Mouse (Mus musculus): ENCODE data around the gene Arvcf. TPM values are rescaled to one million over a fixed set of nuclear protein-coding genes. Genes with fewer than 3 reads are reported as not detected.

The Arvcf gene
- total RNA-seq, 2 experiments from 2014 or later, result 8.8 to 22.0 TPM

DNA sequence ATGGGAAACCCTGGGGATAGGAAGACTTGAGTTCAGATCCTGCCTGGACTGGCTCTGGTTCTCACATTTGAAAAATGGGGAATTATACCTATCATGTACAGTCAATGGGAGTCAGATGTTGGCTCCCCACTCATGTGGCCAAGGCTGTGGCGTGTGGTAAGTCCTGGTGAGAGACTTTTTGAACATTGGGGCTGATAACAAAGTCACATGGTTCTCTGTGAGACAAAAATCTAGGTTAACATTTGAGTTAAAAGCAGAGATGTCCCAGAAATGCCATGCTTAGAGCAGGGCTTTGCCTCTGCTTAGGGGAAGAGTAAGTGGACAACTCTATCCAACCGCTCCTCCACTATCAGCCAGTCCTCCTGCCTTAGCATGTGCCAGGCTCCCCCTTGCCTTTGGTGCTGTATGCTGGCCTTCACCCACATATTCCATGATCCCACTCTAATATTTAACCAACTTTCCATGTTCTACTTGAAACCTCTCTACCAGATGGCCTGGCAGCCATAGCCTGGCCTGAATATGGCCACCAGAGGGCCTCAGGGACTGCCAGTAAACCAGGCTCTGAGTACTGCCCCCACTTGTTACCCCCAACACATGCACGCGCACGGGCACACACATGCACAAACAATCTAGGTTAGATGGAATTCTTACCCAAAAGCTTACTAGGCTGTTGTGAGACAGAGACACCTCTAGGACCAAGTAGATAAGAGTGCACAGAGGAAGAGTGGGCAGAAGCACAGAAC lies 3.5 kb downstream of the Arvcf start:
- no peak for ATAC-seq (replicated peaks; ENCODE audit: low FRiP score, poor library complexity, severe bottlenecking)

GRCm38 (mm10) chr16:18353106-18353505 lies 5.1 kb downstream of the Arvcf start:
- peak; percentile 91 for ATAC-seq (replicated peaks; ENCODE audit: low FRiP score, poor library complexity, severe bottlenecking)

GRCm38 (mm10) chr16:18356961-18357360 lies 9.0 kb downstream of the Arvcf start:
- no peak for ATAC-seq (replicated peaks; ENCODE audit: low FRiP score, poor library complexity, severe bottlenecking)

DNA sequence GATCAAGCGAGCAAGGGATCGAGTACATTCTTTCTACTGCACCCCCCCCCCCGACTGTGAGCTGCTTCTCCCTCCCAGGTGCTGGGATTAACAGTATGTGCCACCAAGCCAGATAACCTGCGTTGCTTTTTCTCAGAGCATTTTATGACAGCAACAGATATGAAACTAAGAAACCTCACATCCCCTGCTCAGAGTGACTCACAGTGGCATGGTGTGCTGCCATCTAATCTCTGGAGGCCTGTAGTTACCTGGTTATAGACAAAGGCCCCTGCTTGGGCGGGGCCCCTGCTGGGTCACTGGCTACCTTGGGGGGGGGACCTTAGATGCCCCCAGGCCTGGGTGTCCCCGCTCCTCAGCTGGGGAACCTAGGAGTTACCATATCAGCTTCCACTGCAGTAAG lies 10.0 kb downstream of the Arvcf start:
- no peak for ATAC-seq (replicated peaks; ENCODE audit: low FRiP score, poor library complexity, severe bottlenecking)

GRCm38 (mm10) chr16:18360151-18360805 lies 12.3 kb downstream of the Arvcf start:
- ATAC-seq (replicated peaks; ENCODE audit: low FRiP score, poor library complexity, severe bottlenecking), result no peak

DNA sequence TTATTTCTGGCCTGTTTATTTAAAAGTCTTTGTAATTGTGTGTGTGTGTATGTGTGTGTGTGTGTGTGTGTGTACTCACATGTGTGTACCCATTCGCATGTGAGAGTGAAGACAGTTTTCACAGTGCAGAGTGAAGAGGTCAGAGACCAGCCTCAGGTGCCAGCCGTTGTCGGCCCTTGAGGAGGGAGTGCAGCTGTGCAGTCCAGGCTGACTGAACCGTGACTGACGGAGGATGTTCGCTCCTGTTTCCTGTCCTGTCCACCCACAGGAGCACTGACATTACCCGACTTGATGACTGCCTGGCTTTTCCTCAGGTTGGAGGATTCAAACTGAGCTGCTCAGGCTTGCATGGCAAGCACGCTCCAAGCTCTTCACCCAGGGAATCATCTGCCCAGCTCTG lies 15.0 kb downstream of the Arvcf start:
- ATAC-seq (replicated peaks; ENCODE audit: low FRiP score, poor library complexity, severe bottlenecking), result no peak

DNA sequence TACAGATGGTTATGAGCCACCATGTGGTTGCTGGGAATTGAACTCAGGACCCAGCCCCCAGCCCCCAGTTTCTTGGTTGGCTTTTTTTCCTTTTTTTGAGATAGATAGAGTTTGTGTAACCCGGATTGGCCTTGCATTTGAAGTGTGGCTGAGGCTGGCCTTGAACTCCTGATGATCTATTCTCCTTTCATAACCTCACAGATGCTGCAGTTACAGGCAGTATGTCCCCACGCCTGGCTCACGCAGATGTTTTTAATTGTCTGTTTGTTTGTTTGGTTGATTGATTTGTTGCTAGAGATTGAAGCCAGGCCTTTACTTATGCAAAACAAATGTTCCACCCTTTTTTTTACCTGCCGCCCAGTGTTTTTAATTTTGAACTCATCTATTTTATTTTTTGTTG lies 18.9 kb downstream of the Arvcf start:
- ATAC-seq (replicated peaks; ENCODE audit: low FRiP score, poor library complexity, severe bottlenecking), result no peak

- 0 out of 2 replicates have a peak, but pooled peaks have one; percentile 19 for ATAC-seq (replicated peaks; ENCODE audit: low FRiP score, poor library complexity, severe bottlenecking)
Measured at GRCm38 (mm10) chr16:18370197-18370596, 22.2 kb downstream of the Arvcf start.

DNA sequence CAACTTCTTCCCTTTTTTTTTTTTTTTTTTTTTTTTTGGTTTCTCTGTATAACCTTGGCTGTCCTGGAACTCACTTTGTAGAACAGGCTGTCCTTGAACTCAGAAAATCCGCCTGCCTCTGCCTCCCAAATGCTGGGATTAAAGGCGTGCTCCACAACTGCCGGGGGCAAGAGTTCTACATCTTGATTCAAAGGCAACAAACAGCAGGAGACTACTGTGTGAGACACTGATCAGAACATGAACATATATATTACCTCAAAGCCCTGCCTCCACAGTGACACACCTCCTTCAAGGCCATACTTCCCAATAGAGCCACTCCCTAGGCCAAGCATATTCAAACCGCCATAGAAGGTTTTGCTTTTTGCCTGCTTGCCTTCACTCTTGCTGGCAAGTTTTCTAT lies 25.6 kb downstream of the Arvcf start:
- ATAC-seq (replicated peaks; ENCODE audit: low FRiP score, poor library complexity, severe bottlenecking), result no peak

- no peak for ATAC-seq (replicated peaks; ENCODE audit: low FRiP score, poor library complexity, severe bottlenecking)
Measured at GRCm38 (mm10) chr16:18376297-18376954, 28.4 kb downstream of the Arvcf start.

- ATAC-seq (replicated peaks; ENCODE audit: low FRiP score, poor library complexity, severe bottlenecking), result no peak
Measured at GRCm38 (mm10) chr16:18377203-18377602, 29.2 kb downstream of the Arvcf start.

- ATAC-seq (replicated peaks; ENCODE audit: low FRiP score, poor library complexity, severe bottlenecking), result no peak
Measured at GRCm38 (mm10) chr16:18378489-18378888, 30.5 kb downstream of the Arvcf start.

GRCm38 (mm10) chr16:18379338-18380001 lies 31.5 kb downstream of the Arvcf start:
- no peak for ATAC-seq (replicated peaks; ENCODE audit: low FRiP score, poor library complexity, severe bottlenecking)

- ATAC-seq (replicated peaks; ENCODE audit: low FRiP score, poor library complexity, severe bottlenecking), result no peak
Measured at GRCm38 (mm10) chr16:18380495-18381063, 32.6 kb downstream of the Arvcf start.

DNA sequence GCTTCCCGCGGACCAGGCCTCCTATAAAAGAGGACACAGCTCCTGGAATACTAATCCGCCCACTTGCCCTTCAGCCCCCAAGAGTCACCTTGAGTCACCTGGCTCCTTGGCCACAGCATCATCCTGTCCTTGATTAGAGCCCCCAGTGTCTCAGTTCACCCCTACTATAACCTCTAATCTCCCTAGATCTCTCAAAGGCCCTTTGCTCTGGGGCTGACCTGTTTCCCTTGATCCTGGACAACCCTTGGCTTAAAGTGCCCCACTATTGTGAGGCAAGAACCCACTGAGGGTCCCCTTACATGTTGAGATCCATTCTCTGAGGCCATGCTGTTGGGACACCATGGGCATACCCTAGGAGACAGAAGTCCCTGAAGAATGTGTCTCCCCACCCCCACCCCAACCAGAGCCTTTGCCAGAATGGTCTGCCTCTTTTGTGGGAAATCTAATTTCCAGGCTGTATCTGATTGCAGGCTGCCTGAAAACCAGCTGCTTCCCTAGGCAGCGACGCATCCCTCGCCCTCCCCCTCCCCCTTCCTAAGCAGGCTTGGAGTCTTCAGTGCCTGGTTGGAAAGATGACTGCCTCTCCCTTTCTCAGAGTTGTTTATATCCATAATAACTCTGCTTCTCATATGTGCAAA lies 33.8 kb downstream of the Arvcf start:
- ATAC-seq (replicated peaks; ENCODE audit: low FRiP score, poor library complexity, severe bottlenecking), result no peak

DNA sequence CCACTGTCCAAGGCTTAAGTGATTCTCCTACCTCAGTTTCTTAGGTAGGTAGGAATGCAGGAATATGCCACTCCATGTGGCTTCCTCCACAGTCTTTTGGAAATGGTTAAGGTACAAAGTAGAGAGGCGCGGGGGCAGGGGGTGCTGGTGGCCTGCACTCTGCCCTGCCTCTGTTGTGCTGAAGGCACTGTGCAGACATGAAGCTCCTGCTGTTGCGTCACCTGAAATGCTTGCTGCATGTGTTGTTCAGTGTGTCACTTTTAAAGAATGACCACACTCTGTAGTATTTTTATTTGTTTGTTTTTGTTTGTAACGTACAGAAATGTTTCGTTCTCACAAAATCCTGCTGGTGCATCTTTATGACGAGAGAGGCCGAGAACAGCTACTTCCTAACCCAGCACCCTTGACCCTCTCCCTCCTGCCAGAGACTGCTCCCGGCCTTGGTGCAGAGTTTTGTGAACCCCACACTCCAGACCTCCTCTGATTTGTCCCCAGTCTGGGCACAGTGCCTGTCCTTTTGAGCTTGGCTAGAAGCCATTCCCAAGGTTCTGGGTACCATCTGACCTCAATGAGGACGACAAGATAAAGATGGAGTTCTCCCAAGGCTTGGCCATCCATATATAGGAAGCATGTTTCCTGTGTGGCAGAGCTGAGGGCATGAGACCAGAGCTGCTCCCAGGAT lies 35.2 kb downstream of the Arvcf start:
- no peak for ATAC-seq (replicated peaks; ENCODE audit: low FRiP score, poor library complexity, severe bottlenecking)

GRCm38 (mm10) chr16:18383756-18384155 lies 35.8 kb downstream of the Arvcf start:
- ATAC-seq (replicated peaks; ENCODE audit: low FRiP score, poor library complexity, severe bottlenecking), result no peak

DNA sequence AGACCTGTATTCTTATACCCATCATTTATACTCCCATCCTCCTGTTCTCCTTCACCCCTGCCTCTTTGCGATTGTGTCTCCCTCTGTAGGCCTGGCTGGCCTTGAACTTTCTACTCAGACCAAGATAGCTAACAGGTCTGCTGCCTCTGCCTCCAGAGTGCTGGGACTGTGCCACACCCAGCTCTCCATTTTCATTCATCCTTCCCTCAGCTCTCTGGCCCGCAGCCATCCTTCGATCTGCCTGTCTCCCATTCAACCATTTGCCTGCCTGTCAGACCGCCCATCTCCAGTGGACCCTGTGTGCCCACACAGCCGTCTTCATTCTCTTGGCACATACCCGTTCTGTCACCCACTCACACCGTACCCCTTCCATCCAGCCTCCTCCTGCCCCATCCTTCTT lies 36.2 kb downstream of the Arvcf start:
- ATAC-seq (replicated peaks; ENCODE audit: low FRiP score, poor library complexity, severe bottlenecking), result no peak

DNA sequence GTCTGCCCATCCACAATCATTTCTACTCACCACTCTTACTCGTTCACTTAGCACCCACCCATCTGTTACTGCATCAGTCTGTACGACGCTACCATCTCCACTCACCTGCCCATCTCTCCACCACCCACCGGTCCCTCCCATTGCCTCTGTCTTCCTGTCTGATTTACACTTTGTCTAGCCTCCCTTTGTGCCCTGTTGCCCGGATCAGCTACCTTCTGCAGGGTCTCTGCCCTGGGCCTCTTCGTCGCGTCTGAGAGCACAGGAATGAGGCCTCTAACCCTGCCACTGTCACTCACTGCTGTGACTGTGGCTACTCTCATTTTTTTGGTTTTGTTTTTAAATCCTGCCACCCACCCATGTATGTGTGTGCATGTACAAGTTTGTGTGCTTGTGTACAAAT lies 36.7 kb downstream of the Arvcf start:
- ATAC-seq (replicated peaks; ENCODE audit: low FRiP score, poor library complexity, severe bottlenecking), result no peak

Measured in erythroid progenitor cell, adult 5-6 weeks (primary cell).